Mouse (Mus musculus) kidney, postnatal 0 days (tissue): ENCODE data around the gene Lrrtm3. TPM values are rescaled to one million over a fixed set of nuclear protein-coding genes. Genes with fewer than 3 reads are reported as not detected.

Source experiments
- ATAC-seq: fragments of 200-750 bp; cut with Nextera tagmentation; replicated peaks from 2 replicates; pipeline ENCODE4 v1.8.0; 2017; ENCODE audit warnings: low read depth, moderate number of reproducible peaks, moderate TSS enrichment, moderate library complexity; ENCODE audit not compliant: low FRiP score
- DNase-seq: peaks from one replicate; pipeline ENCODE4 v3.0.0-alpha.2; 2016; ENCODE audit warnings: low spot score
- H3K27ac ChIP-seq: fragments of 300-500 bp; sonication (generic); 2 replicates; pipeline ENCODE4 v1.5.1; 2014; ENCODE audit warnings: mild to moderate bottlenecking
- H3K27me3 ChIP-seq: fragments of 300-500 bp; sonication (generic); 2 replicates; pipeline ENCODE4 v1.6.1; 2014; ENCODE audit warnings: low read length, mixed read lengths; ENCODE audit not compliant: insufficient read depth
- H3K36me3 ChIP-seq: fragments of 300-500 bp; sonication (generic); 2 replicates; pipeline ENCODE4 v1.6.1; 2014; ENCODE audit warnings: low read length, mixed read lengths; ENCODE audit not compliant: insufficient read depth
- H3K4me1 ChIP-seq: fragments of 300-500 bp; sonication (generic); replicated peaks from 2 replicates; pipeline ENCODE4 v1.6.1; 2014; ENCODE audit warnings: antibody characterized with exemption, low read length, mixed read lengths; ENCODE audit not compliant: insufficient read depth
- H3K4me2 ChIP-seq: fragments of 300-500 bp; sonication (generic); 2 replicates; pipeline ENCODE4 v1.6.1; 2014; ENCODE audit warnings: mild to moderate bottlenecking, low read length, moderate library complexity, mixed read lengths
- H3K4me3 ChIP-seq: fragments of 300-500 bp; sonication (generic); replicated peaks from 2 replicates; pipeline ENCODE4 v1.5.1; 2014; ENCODE audit warnings: low read depth, low read length
- H3K9ac ChIP-seq: fragments of 300-500 bp; sonication (generic); 2 replicates; pipeline ENCODE4 v1.6.1; 2014; ENCODE audit warnings: low read depth, low read length
- H3K9me3 ChIP-seq: fragments of 300-500 bp; sonication (generic); replicated peaks from 2 replicates; pipeline ENCODE4 v1.6.1; 2016; ENCODE audit warnings: low read length, inconsistent platforms, mixed read lengths
- CTCF ChIP-seq: IDR thresholded peaks from 2 replicates; pipeline ENCODE4 v1.5.1; 2016; ENCODE audit warnings: antibody characterized with exemption, low read depth, mild to moderate bottlenecking, moderate library complexity
- WGBS: fragments of 180-500 bp; shearing (Covaris S2); extraction: QIAGEN DNeasy Blood & Tissue Kit; methylation state at CpG from one replicate; pipeline ENCODE4 v1.1.7; 2014; 5-methylcytosine and 5-hydroxymethylcytosine counted together
- polyA plus RNA-seq: library from polyadenylated mRNA; unstranded; fragments of >200 nt; fragmentation: Nextera tagmentation; extraction: Ambion mirVana; gene quantifications from 2 replicates; pipeline ENCODE4 v1.2.1, GENCODE M21; 2015

Lrrtm3 gene
- 0.38 and 0.43 TPM in 2 replicates for polyA plus RNA-seq

DNA sequence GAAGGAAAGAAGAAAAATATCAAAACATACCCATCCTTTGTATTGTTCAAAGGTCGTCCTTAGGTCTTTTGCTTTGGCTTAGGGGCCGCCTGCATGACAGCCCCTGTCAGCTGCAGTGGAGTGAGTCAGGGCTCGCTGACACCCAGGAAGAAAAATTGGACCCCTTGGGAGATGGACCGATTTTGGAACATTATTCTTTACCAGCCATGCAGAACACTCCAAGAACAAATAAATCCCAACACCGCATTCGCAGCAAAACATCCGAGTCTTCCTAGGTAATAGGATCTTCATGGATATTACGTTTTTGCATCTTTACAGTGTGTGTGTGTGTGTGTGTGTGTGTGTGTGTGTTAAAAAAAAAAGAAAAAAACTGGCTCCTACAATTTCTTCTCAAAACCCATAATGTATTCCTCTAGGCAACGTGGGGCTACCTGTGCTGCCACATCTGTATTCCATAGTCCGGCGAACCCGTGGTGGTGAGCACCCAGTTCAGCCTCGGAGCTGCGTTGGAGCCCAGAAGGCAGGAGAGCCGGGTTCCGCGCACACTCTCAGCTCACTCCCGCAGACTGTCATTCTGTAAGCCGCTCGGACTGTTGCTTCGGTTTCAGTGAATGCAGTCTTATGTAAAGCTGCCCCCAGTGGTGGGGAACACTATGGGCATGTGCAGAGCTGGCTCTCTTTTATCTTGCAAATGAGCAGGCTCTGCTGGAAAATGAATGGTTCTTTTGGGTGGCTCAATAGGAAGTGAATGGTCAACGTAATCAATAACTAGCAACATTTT lies at the start of gene Lrrtm3:
Gene Lrrtm3, minus strand, starts transcription at position 598 of the 781 bp plus-strand sequence.
- Histone ChIP-seq H3K36me3 (no peaks in the 10 kb centered on the region), H3K4me2 (peak within 1 kb of the TSS; percentile 54), H3K9ac (no peak within 1 kb of the TSS), H3K4me3 (peak within 1 kb of the TSS; percentile 28; the same call in 1 of the 2 replicates), H3K27me3 (peaks cover 14% of the 10 kb centered on the region), H3K27ac (no peak within 1 kb of the TSS), H3K4me1 (no peaks in the 10 kb centered on the region), H3K9me3 (no peaks in the 10 kb centered on the region)
- 1% methylated on average over 22 of the region's 22 CpGs for WGBS
- peak; percentile 71 for TF ChIP-seq CTCF
- ATAC-seq (peak; percentile 84), DNase-seq (peak; percentile 88)

DNA sequence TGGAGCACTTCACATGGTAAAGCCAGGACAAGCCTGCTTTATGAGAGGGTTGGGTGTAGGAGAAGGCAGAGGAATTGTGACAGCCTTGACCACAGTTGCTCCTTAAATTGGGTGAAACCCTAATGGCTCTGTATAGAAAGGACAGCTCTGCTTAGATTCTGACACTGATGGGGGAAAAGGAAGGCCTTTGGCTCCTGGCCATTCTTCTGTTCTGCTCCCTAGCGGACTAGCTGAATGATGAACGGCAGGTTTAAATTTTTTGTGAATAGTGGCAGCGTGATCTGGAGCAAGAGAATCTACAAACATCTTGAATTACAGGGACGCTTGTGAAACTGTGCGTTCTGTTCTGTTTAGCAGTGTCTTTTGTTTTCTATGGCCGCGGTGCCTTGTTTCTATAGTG lies 45.4 kb upstream of the Lrrtm3 start:
- H3K4me1 ChIP-seq: no peaks in the 10 kb centered on the region
- H3K4me2 ChIP-seq: no peak overlapping the region

DNA sequence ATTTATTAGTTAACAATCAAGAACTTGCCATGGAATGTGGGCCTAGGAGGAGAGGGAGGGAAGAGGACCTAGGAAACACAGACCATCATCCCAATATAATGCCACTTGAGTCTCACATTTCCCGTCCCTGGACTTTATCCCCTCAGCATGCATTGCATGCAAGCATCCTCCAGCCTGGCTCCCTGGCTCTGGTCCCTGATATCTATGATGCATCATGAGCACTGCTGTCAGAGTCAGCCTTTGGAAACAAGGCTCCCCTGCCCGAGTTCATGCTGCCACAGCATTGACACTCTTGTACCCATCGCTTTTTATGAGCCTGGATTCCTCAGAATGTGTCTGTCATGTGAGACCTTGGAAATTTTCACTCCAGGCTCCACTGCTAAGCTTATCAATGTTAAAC lies 43.4 kb upstream of the Lrrtm3 start:
- no peak overlapping the region for H3K4me2 ChIP-seq
- no peak overlapping the region for H3K27ac ChIP-seq
- H3K36me3 ChIP-seq: no peaks in the 10 kb centered on the region
- WGBS: 67% methylated on average over 3 of the region's 3 CpGs
- no peak for TF ChIP-seq CTCF
- H3K4me1 ChIP-seq: no peaks in the 10 kb centered on the region
- H3K9me3 ChIP-seq: no peaks in the 10 kb centered on the region
- H3K4me3 ChIP-seq: no peak overlapping the region
- H3K9ac ChIP-seq: no peak overlapping the region
- ATAC-seq: no peak
- no peak for DNase-seq
- H3K27me3 ChIP-seq: no peaks in the 10 kb centered on the region

More for the DNA sequence above, 45.4 kb upstream of the Lrrtm3 start:
- 36% methylated on average over 7 of the region's 7 CpGs for WGBS
- DNase-seq: peak; percentile 10
- no peaks in the 10 kb centered on the region for H3K27me3 ChIP-seq
- H3K27ac ChIP-seq: no peak overlapping the region
- H3K9ac ChIP-seq: no peak overlapping the region
- no peak overlapping the region for H3K4me3 ChIP-seq
- H3K9me3 ChIP-seq: no peaks in the 10 kb centered on the region
- ATAC-seq: no peak
- no peak for TF ChIP-seq CTCF
- no peaks in the 10 kb centered on the region for H3K36me3 ChIP-seq

DNA sequence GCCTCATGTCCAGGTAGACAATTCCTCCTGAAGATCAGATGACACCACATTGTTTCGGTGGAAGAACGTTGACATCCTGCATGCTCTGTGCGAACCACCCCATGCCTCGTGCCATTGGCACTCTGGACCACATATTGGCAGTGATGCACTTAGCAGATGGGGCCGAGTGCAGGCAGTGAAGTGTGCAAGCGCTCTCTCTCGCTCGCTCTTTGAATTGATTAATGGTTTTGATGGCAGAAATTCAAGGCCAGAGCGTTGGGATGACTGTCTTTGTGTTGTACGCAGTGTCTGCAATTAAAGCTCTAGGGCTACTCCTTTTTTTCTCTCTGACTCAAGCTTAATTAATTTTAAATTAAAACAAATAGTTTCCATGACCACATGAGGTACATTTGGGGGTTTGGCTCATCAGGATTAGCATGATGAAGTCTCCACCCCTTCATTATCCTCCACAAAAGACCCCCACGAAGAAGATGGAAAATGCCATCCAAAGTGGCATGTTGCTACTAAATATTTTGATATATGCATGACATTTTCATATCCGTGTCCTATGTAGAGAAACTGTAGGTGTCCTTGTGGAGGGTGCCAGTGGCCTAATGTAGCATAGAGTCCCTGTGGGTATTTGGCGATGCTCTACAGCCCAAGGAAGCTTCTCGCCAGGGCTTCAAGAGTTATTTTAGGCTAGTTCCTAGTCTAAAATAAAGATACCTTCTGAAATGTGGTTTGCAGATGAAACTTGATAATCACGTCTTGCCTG lies 40.5 kb upstream of the Lrrtm3 start:
- Histone ChIP-seq H3K4me2 (no peak overlapping the region), H3K36me3 (no peaks in the 10 kb centered on the region), H3K9me3 (no peaks in the 10 kb centered on the region), H3K4me3 (no peak overlapping the region), H3K27me3 (no peaks in the 10 kb centered on the region), H3K27ac (no peak overlapping the region), H3K9ac (no peak overlapping the region), H3K4me1 (no peaks in the 10 kb centered on the region)
- no peak for ATAC-seq
- peak; percentile 50 for DNase-seq
- WGBS: 62% methylated on average over 15 of the region's 15 CpGs
- TF ChIP-seq CTCF: no peak

DNA sequence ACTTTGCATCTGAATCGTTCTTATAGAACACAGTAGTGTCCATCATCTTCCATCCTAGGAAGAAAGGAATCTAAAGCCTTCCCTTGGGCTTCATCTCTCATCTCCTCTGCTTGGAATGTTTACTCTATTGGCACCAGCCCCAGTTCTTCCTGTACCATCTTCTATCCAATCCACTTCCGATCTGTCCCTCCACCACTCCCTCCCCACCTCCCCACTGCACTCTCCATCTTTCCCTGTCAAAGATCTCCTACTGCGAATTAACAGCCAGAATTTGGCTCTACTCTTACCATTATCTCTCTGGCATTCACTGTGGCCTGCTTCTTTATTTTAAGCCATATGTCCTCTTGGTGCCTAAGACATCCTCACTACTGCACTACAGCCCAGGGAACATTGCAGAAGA lies 28.8 kb upstream of the Lrrtm3 start:
- Histone ChIP-seq H3K4me2 (no peak overlapping the region), H3K9me3 (no peaks in the 10 kb centered on the region), H3K4me3 (no peak overlapping the region), H3K36me3 (no peaks in the 10 kb centered on the region), H3K4me1 (no peaks in the 10 kb centered on the region), H3K27ac (no peak overlapping the region), H3K27me3 (no peaks in the 10 kb centered on the region), H3K9ac (no peak overlapping the region)
- TF ChIP-seq CTCF: no peak
- WGBS: 77% methylated on average over 3 of the region's 3 CpGs
- no peak for DNase-seq
- no peak for ATAC-seq

DNA sequence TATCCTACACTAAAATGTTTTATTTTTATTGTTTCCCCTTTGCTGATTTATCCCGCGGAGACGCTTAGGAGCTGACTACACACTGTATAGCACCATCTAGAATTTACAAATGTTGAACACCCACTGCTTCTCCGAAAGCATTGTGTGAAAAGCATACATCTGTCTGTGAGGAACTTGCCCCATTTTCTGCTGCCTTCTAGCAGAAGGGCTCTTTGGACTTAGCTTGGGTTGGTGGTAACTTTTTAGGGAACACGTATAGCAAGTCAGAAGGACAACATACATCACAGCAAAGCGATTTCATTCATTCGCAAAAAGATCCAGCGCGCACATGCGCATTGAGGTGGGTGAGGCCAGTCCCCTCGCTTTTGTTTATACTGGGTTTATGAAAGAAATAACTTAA lies 25.2 kb upstream of the Lrrtm3 start:
- H3K4me2 ChIP-seq: no peak overlapping the region
- no peak overlapping the region for H3K4me3 ChIP-seq
- no peak for DNase-seq
- no peaks in the 10 kb centered on the region for H3K4me1 ChIP-seq
- no peaks in the 10 kb centered on the region for H3K27me3 ChIP-seq
- no peaks in the 10 kb centered on the region for H3K36me3 ChIP-seq
- no peak overlapping the region for H3K9ac ChIP-seq
- ATAC-seq: no peak
- 94% methylated on average over 11 of the region's 11 CpGs for WGBS
- no peaks in the 10 kb centered on the region for H3K9me3 ChIP-seq
- TF ChIP-seq CTCF: no peak
- H3K27ac ChIP-seq: no peak overlapping the region
